Mouse (Mus musculus) subcutaneous adipose tissue, adult 2 months (tissue): Measurements from ENCODE around the gene Abracl. TPM values are rescaled to one million over a fixed set of nuclear protein-coding genes. Genes with fewer than 3 reads are reported as not detected.

Experiments
- polyA plus RNA-seq: library from polyadenylated mRNA; depleted of rRNA; stranded (reverse); fragments of >200 nt; gene quantifications from 2 replicates; pipeline ENCODE4 v1.2.3, GENCODE M21; 2012; ENCODE audit warnings: low replicate concordance; rRNA removed

Abracl gene
- 8.2 and 15.7 TPM in 2 replicates for polyA plus RNA-seq

DNA sequence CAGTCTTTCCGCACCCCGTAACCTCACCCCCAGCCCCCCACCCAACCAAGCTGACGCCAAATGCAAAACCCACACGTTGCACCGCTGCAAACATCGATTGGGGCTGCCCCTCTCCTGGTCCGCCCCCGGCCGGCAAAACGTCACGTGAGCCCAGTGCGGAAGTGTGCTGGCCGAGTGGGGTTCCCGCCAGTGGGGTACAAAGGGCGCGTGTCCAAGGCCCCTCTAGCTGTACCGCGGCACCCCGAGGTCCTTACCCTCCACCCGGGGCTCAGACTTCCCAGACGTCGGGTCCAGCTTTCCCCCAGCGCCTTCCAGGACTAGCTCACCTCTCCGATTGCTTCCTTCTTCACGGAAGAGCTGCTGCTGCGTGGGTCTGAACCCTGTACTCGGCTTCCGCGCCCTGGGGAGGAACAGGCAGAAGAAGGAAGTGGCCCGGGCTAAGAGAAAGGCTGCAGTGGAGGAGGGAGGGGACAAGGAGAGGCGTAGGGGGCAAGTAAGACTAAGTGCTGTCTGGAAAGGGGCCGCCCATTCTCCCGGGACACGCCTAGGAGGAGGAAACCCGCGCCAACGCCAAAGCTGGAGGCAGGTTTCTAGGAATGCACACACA lies at the start of gene Abracl:
Gene Abracl (minus strand): TSS at position 548 of the 607 bp plus-strand sequence.

DNA sequence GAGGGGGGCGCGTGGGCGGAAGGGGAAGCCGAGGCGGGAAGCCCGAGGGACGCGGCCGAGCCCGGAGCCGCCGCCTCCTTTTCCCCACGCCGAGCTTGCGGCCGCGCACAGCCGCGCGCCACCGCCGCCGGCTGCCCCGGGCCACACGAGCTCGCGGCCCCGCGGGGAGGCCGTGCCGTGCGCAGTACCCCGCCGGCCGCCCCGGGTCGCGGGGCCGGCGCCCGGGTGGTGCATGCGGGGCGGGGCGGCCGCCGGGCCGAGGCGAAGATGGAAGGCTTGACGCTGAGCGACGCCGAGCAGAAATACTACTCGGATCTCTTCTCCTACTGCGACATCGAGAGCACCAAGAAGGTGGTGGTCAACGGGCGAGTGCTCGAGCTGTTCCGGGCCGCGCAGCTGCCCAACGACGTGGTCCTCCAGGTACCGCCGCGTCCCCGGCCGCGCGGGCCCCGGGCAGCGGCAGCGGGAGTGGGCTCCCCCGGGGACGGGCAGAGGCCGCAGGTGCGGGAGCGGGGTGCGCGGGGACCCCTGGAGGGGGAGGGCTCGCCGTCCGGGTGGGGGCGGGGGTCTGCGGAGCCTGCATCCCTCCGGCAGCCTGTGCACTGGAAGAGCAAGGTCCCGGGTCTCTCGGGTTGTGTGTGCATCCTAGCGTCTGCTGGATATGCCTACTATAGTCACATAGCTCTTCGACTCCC lies 32.8 kb upstream of the Abracl start, which contains the start of gene Reps1:
Gene Reps1 (plus strand): TSS at position 166 of the 695 bp plus-strand sequence.

Other genes with a start within 250 kb of the Abracl start
- 0.20 and 0.76 TPM in 2 replicates for gene Txlnb, start 227.1 kb downstream of the Abracl start, polyA plus RNA-seq
- 11.2 and 26.3 TPM in 2 replicates for gene Heca, start 75.2 kb downstream of the Abracl start, polyA plus RNA-seq
- gene Reps1, start 32.6 kb upstream of the Abracl start, polyA plus RNA-seq, result 36.5 and 61.9 TPM in 2 replicates
- 0.20 TPM in 1 of 2 replicates, not detected in the other for gene Ect2l, start 187.6 kb upstream of the Abracl start, polyA plus RNA-seq
- gene Ccdc28a, start 211.7 kb upstream of the Abracl start, polyA plus RNA-seq, result 15.6 and 17.7 TPM in 2 replicates